Mouse (Mus musculus) hindbrain, embryonic 14.5 days (tissue): ENCODE data around the gene Prpf40a. TPM values are rescaled to one million over a fixed set of nuclear protein-coding genes. Genes with fewer than 3 reads are reported as not detected.
A peak's percentile ranks its signal among the peaks of the same experiment; 100 is the strongest.

Source experiments
- ATAC-seq: fragments of 200-750 bp; cut with Nextera tagmentation; 2 replicates; pipeline ENCODE4 v1.8.0; 2017; ENCODE audit warnings: moderate number of reproducible peaks, mild to moderate bottlenecking, moderate TSS enrichment, moderate library complexity; ENCODE audit not compliant: low FRiP score
- DNase-seq: peaks from one replicate; pipeline ENCODE4 v3.0.0-alpha.2; 2015; ENCODE audit warnings: low spot score
- H3K27ac ChIP-seq: fragments of 300-500 bp; sonication (generic); 2 replicates; pipeline ENCODE4 v1.5.1; 2014; ENCODE audit warnings: mild to moderate bottlenecking, moderate library complexity
- H3K27me3 ChIP-seq: fragments of 300-500 bp; sonication (generic); 2 replicates; pipeline ENCODE4 v1.6.1; 2014; ENCODE audit warnings: mild to moderate bottlenecking, low read length, mixed read lengths; ENCODE audit not compliant: control insufficient read depth, insufficient read depth
- H3K36me3 ChIP-seq: fragments of 300-500 bp; sonication (generic); replicated peaks from 2 replicates; pipeline ENCODE4 v1.6.1; 2014; ENCODE audit not compliant: control insufficient read depth, insufficient read depth
- H3K4me1 ChIP-seq: fragments of 300-500 bp; sonication (generic); replicated peaks from 2 replicates; pipeline ENCODE4 v1.6.1; 2014; ENCODE audit warnings: antibody characterized with exemption, low read length, mixed read lengths; ENCODE audit not compliant: control insufficient read depth, insufficient read depth
- H3K4me2 ChIP-seq: fragments of 300-500 bp; sonication (generic); replicated peaks from 2 replicates; pipeline ENCODE4 v1.6.1; 2014; ENCODE audit warnings: mild to moderate bottlenecking, moderate library complexity
- H3K4me3 ChIP-seq: fragments of 300-500 bp; sonication (generic); replicated peaks from 2 replicates; pipeline ENCODE4 v1.5.1; 2014; ENCODE audit warnings: mild to moderate bottlenecking, low read length
- H3K9ac ChIP-seq: fragments of 300-500 bp; sonication (generic); 2 replicates; pipeline ENCODE4 v1.6.1; 2014
- H3K9me3 ChIP-seq: fragments of 300-500 bp; sonication (generic); 2 replicates; pipeline ENCODE4 v1.6.1; 2016; ENCODE audit warnings: low read length; ENCODE audit not compliant: control insufficient read depth
- WGBS: fragments of 180-500 bp; shearing (Covaris S2); extraction: QIAGEN DNeasy Blood & Tissue Kit; methylation state at CpG from one replicate; pipeline ENCODE4 v1.1.7; 2014; 5-methylcytosine and 5-hydroxymethylcytosine counted together
- polyA plus RNA-seq: library from polyadenylated mRNA; unstranded; fragments of >200 nt; fragmentation: Nextera tagmentation; extraction: Ambion mirVana; gene quantifications from 2 replicates; pipeline ENCODE4 v1.2.1, GENCODE M21; 2014

The Prpf40a gene
- 103 and 124 TPM in 2 replicates for polyA plus RNA-seq

GRCm38 (mm10) chr2:53190684-53191511 is at the start of gene Prpf40a:
Prpf40a (minus strand) TSS chr2:53191284.
- under 1% methylated on average over 50 of the region's 53 CpGs for WGBS
- H3K4me1 ChIP-seq: peaks cover 21% of the 10 kb centered on the region
- H3K4me2 ChIP-seq: peak within 1 kb of the TSS; percentile 82
- H3K36me3 ChIP-seq: peaks cover 44% of the 10 kb centered on the region
- H3K9ac ChIP-seq: peak within 1 kb of the TSS; percentile 77
- DNase-seq: peak; percentile 99
- peak within 1 kb of the TSS; percentile 97 for H3K27ac ChIP-seq
- H3K4me3 ChIP-seq: peak within 1 kb of the TSS; percentile 99
- no peaks in the 10 kb centered on the region for H3K9me3 ChIP-seq
- ATAC-seq: peak; percentile 96
- H3K27me3 ChIP-seq: no peaks in the 10 kb centered on the region

- no peak overlapping the region for H3K4me2 ChIP-seq
- no peak overlapping the region for H3K27ac ChIP-seq
- 92% methylated on average over 5 of the region's 5 CpGs for WGBS
- no peak for DNase-seq
- no peaks in the 10 kb centered on the region for H3K27me3 ChIP-seq
- 0 out of 2 replicates have a peak, but pooled peaks cover 8% of the 10 kb centered on the region for H3K9me3 ChIP-seq
- no peak for ATAC-seq
- no peak overlapping the region for H3K4me3 ChIP-seq
- H3K9ac ChIP-seq: no peak overlapping the region
- peaks cover 3% of the 10 kb centered on the region for H3K36me3 ChIP-seq
- no peaks in the 10 kb centered on the region for H3K4me1 ChIP-seq
Observed at GRCm38 (mm10) chr2:53222242-53222641, 31.2 kb upstream of the Prpf40a start.

GRCm38 (mm10) chr2:53213493-53213892 is 22.4 kb upstream of the Prpf40a start:
- Histone ChIP-seq H3K27ac (no peak overlapping the region), H3K9ac (no peak overlapping the region), H3K9me3 (no peaks in the 10 kb centered on the region), H3K4me2 (no peak overlapping the region), H3K36me3 (peaks cover 33% of the 10 kb centered on the region), H3K4me3 (no peak overlapping the region), H3K4me1 (no peaks in the 10 kb centered on the region), H3K27me3 (no peaks in the 10 kb centered on the region)
- 97% methylated on average over 1 of the region's 1 CpGs for WGBS
- ATAC-seq (no peak), DNase-seq (no peak)

- Histone ChIP-seq H3K4me2 (no peak overlapping the region), H3K9me3 (no peaks in the 10 kb centered on the region), H3K4me3 (no peak overlapping the region), H3K27me3 (no peaks in the 10 kb centered on the region), H3K9ac (no peak overlapping the region), H3K4me1 (no peaks in the 10 kb centered on the region), H3K27ac (no peak overlapping the region), H3K36me3 (peaks cover 25% of the 10 kb centered on the region)
- ATAC-seq (no peak), DNase-seq (no peak)
Observed at GRCm38 (mm10) chr2:53206749-53207148, 15.7 kb upstream of the Prpf40a start.

- 74% methylated on average over 5 of the region's 5 CpGs for WGBS
- H3K9me3 ChIP-seq: no peaks in the 10 kb centered on the region
- no peak overlapping the region for H3K27ac ChIP-seq
- ATAC-seq (peak; percentile 83; the same call in 1 of the 2 replicates), DNase-seq (peak; percentile 76)
- H3K27me3 ChIP-seq: no peaks in the 10 kb centered on the region
- peaks cover 19% of the 10 kb centered on the region for H3K36me3 ChIP-seq
- H3K9ac ChIP-seq: no peak overlapping the region
- no peak overlapping the region for H3K4me2 ChIP-seq
- H3K4me3 ChIP-seq: no peak overlapping the region
- no peaks in the 10 kb centered on the region for H3K4me1 ChIP-seq
Observed at GRCm38 (mm10) chr2:53204373-53205274, 13.5 kb upstream of the Prpf40a start.

- peaks cover 35% of the 10 kb centered on the region for H3K36me3 ChIP-seq
- H3K4me1 ChIP-seq: no peaks in the 10 kb centered on the region
- no peak for ATAC-seq
- no peaks in the 10 kb centered on the region for H3K27me3 ChIP-seq
- no peak for DNase-seq
- H3K4me2 ChIP-seq: no peak overlapping the region
- no peak overlapping the region for H3K4me3 ChIP-seq
- H3K9me3 ChIP-seq: no peaks in the 10 kb centered on the region
- no peak overlapping the region for H3K9ac ChIP-seq
- H3K27ac ChIP-seq: no peak overlapping the region
- WGBS: 93% methylated on average over 4 of the region's 4 CpGs
Observed at GRCm38 (mm10) chr2:53200164-53200885, 9.2 kb upstream of the Prpf40a start.

GRCm38 (mm10) chr2:53199203-53199602 is 8.1 kb upstream of the Prpf40a start:
- ATAC-seq: no peak
- H3K4me1 ChIP-seq: no peaks in the 10 kb centered on the region
- H3K9ac ChIP-seq: no peak overlapping the region
- H3K27me3 ChIP-seq: no peaks in the 10 kb centered on the region
- H3K9me3 ChIP-seq: no peaks in the 10 kb centered on the region
- no peak overlapping the region for H3K27ac ChIP-seq
- DNase-seq: no peak
- H3K4me3 ChIP-seq: no peak overlapping the region
- peaks cover 40% of the 10 kb centered on the region for H3K36me3 ChIP-seq
- WGBS: 92% methylated on average over 1 of the region's 1 CpGs
- no peak overlapping the region for H3K4me2 ChIP-seq

GRCm38 (mm10) chr2:53196431-53196830 is 5.3 kb upstream of the Prpf40a start:
- Histone ChIP-seq H3K4me1 (peaks cover 11% of the 10 kb centered on the region), H3K9ac (no peak overlapping the region), H3K9me3 (no peaks in the 10 kb centered on the region), H3K4me2 (no peak overlapping the region), H3K27me3 (no peaks in the 10 kb centered on the region), H3K4me3 (no peak overlapping the region), H3K27ac (no peak overlapping the region), H3K36me3 (peaks cover 36% of the 10 kb centered on the region)
- no peak for ATAC-seq
- WGBS: 90% methylated on average over 10 of the region's 10 CpGs
- no peak for DNase-seq

- no peaks in the 10 kb centered on the region for H3K27me3 ChIP-seq
- H3K27ac ChIP-seq: peak overlapping the region; percentile 97
- peaks cover 21% of the 10 kb centered on the region for H3K4me1 ChIP-seq
- DNase-seq (peak; percentile 32), ATAC-seq (no peak)
- under 1% methylated on average over 17 of the region's 20 CpGs for WGBS
- H3K36me3 ChIP-seq: peaks cover 45% of the 10 kb centered on the region
- peak overlapping the region; percentile 82 for H3K4me2 ChIP-seq
- H3K9me3 ChIP-seq: no peaks in the 10 kb centered on the region
- peak overlapping the region; percentile 77 for H3K9ac ChIP-seq
- H3K4me3 ChIP-seq: peak overlapping the region; percentile 99
Observed at GRCm38 (mm10) chr2:53192386-53192785, 1.3 kb upstream of the Prpf40a start.
